34 mouse cellular contexts compared by ENCODE assay signal in genomic region chr15:77393832-77394231, GRCm38 (mm10). TPM values are rescaled to one million over a fixed set of nuclear protein-coding genes. Genes with fewer than 3 reads are reported as not detected.
"Had no signal": no experiment of that assay in that cellular context is flagged by ENCODE, and none has a peak within 500 bp of the region (broad histone marks: within the 10 kb centered on the region; RNA-seq: fewer than 3 reads in every experiment).

No protein-coding gene starts in this region.

RNA-seq across cellular contexts. Expression of gene Apol7a, which starts 5.1 kb away (rescaled TPM):
- total RNA-seq: left cerebral cortex, postnatal 4 days; megakaryocyte progenitor cell, adult 5-6 weeks; megakaryocyte, adult 5-6 weeks; megakaryocyte-erythroid progenitor cell, adult 5-6 weeks; midbrain, postnatal 0 days; monocyte, adult 5-6 weeks had no signal
- polyA plus RNA-seq: limb, embryonic 10.5 days; limb, embryonic 11.5 days; limb, embryonic 12.5 days; limb, embryonic 13.5 days; liver, embryonic 11.5 days; lung, embryonic 14.5 days; macrophage; midbrain, embryonic 10.5 days; midbrain, embryonic 11.5 days; midbrain, embryonic 12.5 days; midbrain, embryonic 13.5 days; midbrain, embryonic 14.5 days; midbrain, embryonic 15.5 days; midbrain, embryonic 16.5 days; midbrain, postnatal 0 days had no signal

RNA-seq across cellular contexts. Expression of gene Apol9a, which starts 17.1 kb away (rescaled TPM):
- total RNA-seq: left cerebral cortex, adult 18-20 months; left cerebral cortex, adult 2 months; left cerebral cortex, postnatal 25 days; megakaryocyte progenitor cell, adult 5-6 weeks; monocyte, adult 5-6 weeks had no signal
- polyA plus RNA-seq: limb, embryonic 10.5 days; limb, embryonic 11.5 days; limb, embryonic 12.5 days; limb, embryonic 13.5 days; limb, embryonic 15.5 days; liver, embryonic 11.5 days; liver, embryonic 12.5 days; liver, embryonic 14.5 days; liver, embryonic 16.5 days; lung, embryonic 14.5 days; midbrain, embryonic 10.5 days; midbrain, embryonic 11.5 days; midbrain, embryonic 12.5 days; midbrain, embryonic 13.5 days; midbrain, embryonic 14.5 days; midbrain, embryonic 16.5 days had no signal

RNA-seq across cellular contexts. Expression of gene Apol7b, which starts 53.5 kb away (rescaled TPM):
- total RNA-seq: left cerebral cortex, adult 2 months; left cerebral cortex, postnatal 4 days; megakaryocyte progenitor cell, adult 5-6 weeks; midbrain, postnatal 0 days; monocyte, adult 5-6 weeks had no signal
- polyA plus RNA-seq: limb, embryonic 10.5 days; limb, embryonic 11.5 days; limb, embryonic 12.5 days; limb, embryonic 15.5 days; liver, embryonic 11.5 days; liver, embryonic 12.5 days; liver, embryonic 13.5 days; liver, embryonic 14.5 days; liver, embryonic 15.5 days; liver, embryonic 16.5 days; lung, adult 2 months; lung, embryonic 14.5 days; lung, embryonic 15.5 days; lung, embryonic 16.5 days; lung, postnatal 0 days; macrophage; midbrain, embryonic 10.5 days; midbrain, embryonic 11.5 days; midbrain, embryonic 12.5 days; midbrain, embryonic 13.5 days; midbrain, embryonic 14.5 days; midbrain, embryonic 15.5 days; midbrain, embryonic 16.5 days; midbrain, postnatal 0 days; myocyte had no signal
